Mouse (Mus musculus) hindbrain, postnatal 0 days (tissue): Measurements from ENCODE around the gene Acta1. TPM values are rescaled to one million over a fixed set of nuclear protein-coding genes. Genes with fewer than 3 reads are reported as not detected.

Experiments used
- ATAC-seq: fragments of 200-750 bp; cut with Nextera tagmentation; 2 replicates; pipeline ENCODE4 v1.8.0; 2017; ENCODE audit warnings: mild to moderate bottlenecking, moderate TSS enrichment, moderate library complexity
- DNase-seq: peaks from one replicate; pipeline ENCODE4 v3.0.0-alpha.2; 2015; ENCODE audit warnings: low spot score
- H3K27ac ChIP-seq: fragments of 300-500 bp; sonication (generic); 2 replicates; pipeline ENCODE4 v1.5.1; 2014; ENCODE audit warnings: mild to moderate bottlenecking
- H3K27me3 ChIP-seq: fragments of 300-500 bp; sonication (generic); 2 replicates; pipeline ENCODE4 v1.6.1; 2014; ENCODE audit warnings: low read length, mixed read lengths; ENCODE audit not compliant: insufficient read depth
- H3K36me3 ChIP-seq: fragments of 300-500 bp; sonication (generic); 2 replicates; pipeline ENCODE4 v1.6.1; 2014; ENCODE audit warnings: low read length, mixed read lengths; ENCODE audit not compliant: insufficient read depth
- H3K4me1 ChIP-seq: fragments of 300-500 bp; sonication (generic); 2 replicates; pipeline ENCODE4 v1.6.1; 2014; ENCODE audit warnings: antibody characterized with exemption, low read length, mixed read lengths; ENCODE audit not compliant: insufficient read depth
- H3K4me2 ChIP-seq: fragments of 300-500 bp; sonication (generic); 2 replicates; pipeline ENCODE4 v1.6.1; 2014; ENCODE audit warnings: low read depth, mild to moderate bottlenecking, low read length, moderate library complexity, mixed read lengths
- H3K4me3 ChIP-seq: fragments of 300-500 bp; sonication (generic); 2 replicates; pipeline ENCODE4 v1.5.1; 2014; ENCODE audit warnings: low read length
- H3K9ac ChIP-seq: fragments of 300-500 bp; sonication (generic); replicated peaks from 2 replicates; pipeline ENCODE4 v1.6.1; 2014; ENCODE audit warnings: mild to moderate bottlenecking, low read length, moderate library complexity, mixed read lengths
- H3K9me3 ChIP-seq: fragments of 300-500 bp; sonication (generic); 2 replicates; pipeline ENCODE4 v1.6.1; 2016; ENCODE audit warnings: low read length, mixed read lengths
- CTCF ChIP-seq: IDR thresholded peaks from 2 replicates; pipeline ENCODE4 v1.5.1; 2016; ENCODE audit warnings: antibody characterized with exemption, control low read depth, low read depth
- WGBS: fragments of 180-500 bp; shearing (Covaris S2); extraction: QIAGEN DNeasy Blood & Tissue Kit; methylation state at CpG from one replicate; pipeline ENCODE4 v1.1.7; 2014; 5-methylcytosine and 5-hydroxymethylcytosine counted together
- polyA plus RNA-seq: library from polyadenylated mRNA; unstranded; fragments of >200 nt; fragmentation: Nextera tagmentation; extraction: Ambion mirVana; gene quantifications from 2 replicates; pipeline ENCODE4 v1.2.1, GENCODE M21; 2015
- total RNA-seq: library from RNA; depleted of rRNA; stranded (reverse); fragments of >200 nt; gene quantifications from 2 replicates; pipeline ENCODE4 v1.2.3, GENCODE M21; 2014

Acta1 gene
- total and polyA plus RNA-seq, 2 experiments from 2014 or later, result 13.9 to 21.2 TPM

- no peak overlapping the region for H3K4me3 ChIP-seq
- no peak overlapping the region for H3K27ac ChIP-seq
- no peak overlapping the region for H3K4me2 ChIP-seq
- H3K9me3 ChIP-seq, result no peaks in the 10 kb centered on the region
- ATAC-seq (no peak), DNase-seq (no peak)
- no peaks in the 10 kb centered on the region for H3K36me3 ChIP-seq
- peaks cover 11% of the 10 kb centered on the region for H3K4me1 ChIP-seq
- WGBS, result 75% methylated on average over 11 of the region's 11 CpGs
- TF ChIP-seq CTCF, result no peak
- H3K9ac ChIP-seq, result no peak overlapping the region
- H3K27me3 ChIP-seq, result peaks cover 25% of the 10 kb centered on the region
These were observed 1.1 kb downstream of the Acta1 start for GRCm38 (mm10) chr8:123893413-123893812.

GRCm38 (mm10) chr8:123892586-123893155 is 1.9 kb downstream of the Acta1 start:
- WGBS, result 11% methylated on average over 30 of the region's 30 CpGs
- peak; percentile 34 for DNase-seq
- TF ChIP-seq CTCF, result peak; percentile 64
- H3K27ac ChIP-seq, result peak overlapping the region; percentile 77
- peak overlapping the region; percentile 69 for H3K4me2 ChIP-seq
- no peaks in the 10 kb centered on the region for H3K9me3 ChIP-seq
- H3K9ac ChIP-seq, result peak overlapping the region; percentile 55
- peaks cover 11% of the 10 kb centered on the region for H3K4me1 ChIP-seq
- peak overlapping the region; percentile 39 for H3K4me3 ChIP-seq
- H3K27me3 ChIP-seq, result peaks cover 25% of the 10 kb centered on the region
- ATAC-seq, result peak; percentile 48
- H3K36me3 ChIP-seq, result no peaks in the 10 kb centered on the region

- ATAC-seq (peak; percentile 91), DNase-seq (peak; percentile 85)
- H3K27me3 ChIP-seq, result peaks cover 25% of the 10 kb centered on the region
- H3K4me3 ChIP-seq, result peak overlapping the region; percentile 39
- H3K4me1 ChIP-seq, result peaks cover 11% of the 10 kb centered on the region
- no peaks in the 10 kb centered on the region for H3K9me3 ChIP-seq
- TF ChIP-seq CTCF, result no peak
- no peaks in the 10 kb centered on the region for H3K36me3 ChIP-seq
- 1% methylated on average over 49 of the region's 49 CpGs for WGBS
- peak overlapping the region; percentile 55 for H3K9ac ChIP-seq
- H3K4me2 ChIP-seq, result peak overlapping the region; percentile 69
- H3K27ac ChIP-seq, result peak overlapping the region; percentile 77
These were observed 2.5 kb downstream of the Acta1 start for GRCm38 (mm10) chr8:123891883-123892585.

DNA sequence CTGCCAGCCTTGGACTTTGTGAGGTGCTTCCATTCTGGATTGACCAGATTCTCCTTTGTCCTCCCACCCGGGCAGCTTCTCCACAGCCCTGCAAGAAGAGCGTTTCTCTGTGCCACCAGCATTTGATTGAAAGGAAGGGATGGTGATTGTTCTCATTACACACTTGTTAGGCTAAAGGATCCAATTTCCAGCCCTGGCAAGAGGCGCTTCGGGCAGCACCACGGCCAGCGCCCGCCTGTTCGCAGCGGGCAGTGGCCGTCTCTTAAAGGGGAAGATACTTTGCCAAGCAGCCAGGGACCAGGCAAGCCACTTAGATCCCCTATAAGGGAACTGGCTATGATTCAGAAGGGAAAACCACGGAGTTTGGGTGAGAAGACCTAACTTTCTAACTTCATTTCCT is 3.3 kb downstream of the Acta1 start:
- Histone ChIP-seq H3K36me3 (no peaks in the 10 kb centered on the region), H3K27ac (peak overlapping the region; percentile 77; the same call in 1 of the 2 replicates), H3K4me3 (peak overlapping the region; percentile 39), H3K4me1 (peaks cover 11% of the 10 kb centered on the region), H3K27me3 (peaks cover 25% of the 10 kb centered on the region), H3K9me3 (no peaks in the 10 kb centered on the region), H3K4me2 (peak overlapping the region; percentile 69), H3K9ac (peak overlapping the region; percentile 55)
- no peak for TF ChIP-seq CTCF
- peak; percentile 76 for DNase-seq
- WGBS, result under 1% methylated on average over 11 of the region's 11 CpGs
- ATAC-seq, result no peak

DNA sequence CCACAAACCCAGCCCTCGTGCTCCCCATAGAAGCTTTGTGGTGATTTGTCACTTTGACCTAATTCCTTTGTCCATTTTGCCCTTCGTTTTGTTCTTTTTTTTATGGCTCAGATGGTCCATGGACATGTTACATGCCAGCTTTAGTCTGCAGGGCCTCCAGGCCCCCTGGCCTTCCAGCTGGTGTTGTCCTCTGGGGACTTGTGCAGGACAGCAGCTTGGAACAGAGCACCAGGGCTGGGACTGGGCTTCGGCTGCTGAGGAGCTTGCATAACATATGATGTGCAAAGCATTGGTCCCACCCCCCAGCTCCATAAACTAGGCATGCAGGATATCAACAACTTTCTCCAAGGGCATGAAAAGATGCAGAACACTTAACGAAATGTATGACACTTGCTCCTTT is 4.8 kb downstream of the Acta1 start:
- Histone ChIP-seq H3K27ac (no peak overlapping the region), H3K4me3 (no peak overlapping the region), H3K36me3 (no peaks in the 10 kb centered on the region), H3K4me1 (peaks cover 11% of the 10 kb centered on the region), H3K9ac (no peak overlapping the region), H3K9me3 (no peaks in the 10 kb centered on the region), H3K4me2 (no peak overlapping the region), H3K27me3 (peaks cover 19% of the 10 kb centered on the region)
- no peak for DNase-seq
- no peak for TF ChIP-seq CTCF
- WGBS, result 64% methylated on average over 4 of the region's 4 CpGs
- ATAC-seq, result no peak

- H3K4me3 ChIP-seq, result no peak overlapping the region
- H3K9ac ChIP-seq, result no peak overlapping the region
- TF ChIP-seq CTCF, result no peak
- peaks cover 20% of the 10 kb centered on the region for H3K4me1 ChIP-seq
- H3K4me2 ChIP-seq, result no peak overlapping the region
- no peaks in the 10 kb centered on the region for H3K36me3 ChIP-seq
- ATAC-seq (no peak), DNase-seq (no peak)
- no peak overlapping the region for H3K27ac ChIP-seq
- WGBS, result 89% methylated on average over 2 of the region's 2 CpGs
- H3K9me3 ChIP-seq, result no peaks in the 10 kb centered on the region
- peaks cover 10% of the 10 kb centered on the region; the same call in 1 of the 2 replicates for H3K27me3 ChIP-seq
These were observed 6.6 kb downstream of the Acta1 start for GRCm38 (mm10) chr8:123887956-123888355.

DNA sequence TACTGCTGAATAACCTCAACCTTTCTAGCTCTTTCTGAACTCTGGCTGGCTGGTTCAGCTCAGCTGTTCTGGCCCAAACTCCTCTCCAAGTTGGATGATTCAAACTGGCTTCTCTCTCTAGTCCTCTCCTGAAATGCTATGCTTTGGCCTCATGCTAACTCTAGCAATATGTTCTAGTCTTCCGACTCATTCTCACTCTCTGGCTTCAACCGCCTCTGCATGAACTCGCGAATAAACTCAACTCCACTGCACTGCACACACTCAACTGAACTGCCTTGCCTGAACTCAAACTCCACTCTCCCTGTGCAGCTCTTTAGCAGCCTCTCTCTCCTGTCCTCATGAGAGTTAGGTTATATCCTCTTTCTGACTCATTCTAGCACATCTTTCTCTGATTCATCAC is 7.4 kb downstream of the Acta1 start:
- Histone ChIP-seq H3K4me3 (no peak overlapping the region), H3K36me3 (no peaks in the 10 kb centered on the region), H3K27ac (no peak overlapping the region), H3K4me1 (peaks cover 15% of the 10 kb centered on the region), H3K9ac (no peak overlapping the region), H3K4me2 (no peak overlapping the region), H3K9me3 (no peaks in the 10 kb centered on the region), H3K27me3 (0 out of 2 replicates have a peak, but pooled peaks cover 6% of the 10 kb centered on the region)
- WGBS, result 93% methylated on average over 4 of the region's 4 CpGs
- no peak for ATAC-seq
- TF ChIP-seq CTCF, result no peak
- no peak for DNase-seq
